Mouse (Mus musculus) megakaryocyte-erythroid progenitor cell, adult 5-6 weeks (primary cell): ENCODE results near the gene Zfp446. TPM values are rescaled to one million over a fixed set of nuclear protein-coding genes. Genes with fewer than 3 reads are reported as not detected.

ENCODE experiments used
- ATAC-seq: replicated peaks from 2 replicates; pipeline ENCODE4 v1.8.0; 2016; ENCODE audit warnings: mild to moderate bottlenecking, inconsistent platforms; ENCODE audit not compliant: severe bottlenecking, poor library complexity, low FRiP score, low TSS enrichment
- total RNA-seq, 2 experiments: library from RNA; stranded (forward) in 1 of 2; stranded (reverse) in 1 of 2; fragments of 200-1000, 215-1000 nt in 1 of 2; fragments of >200 nt in 1 of 2; fragmentation: Nextera tagmentation in 1 of 2; gene quantifications; 2 replicates each; pipeline ENCODE4 v1.2.3; 2014 to 2017

The Zfp446 gene
- total RNA-seq, 2 experiments from 2014 or later: 1.9 to 6.1 TPM

GRCm38 (mm10) chr7:12980291-12980690, 2.6 kb downstream of the Zfp446 start:
- ATAC-seq: no peak

GRCm38 (mm10) chr7:12985724-12986123, 8.1 kb downstream of the Zfp446 start:
- peak; percentile 38; the same call in 1 of the 2 replicates for ATAC-seq

GRCm38 (mm10) chr7:12986906-12987305, 9.3 kb downstream of the Zfp446 start:
- ATAC-seq: no peak

GRCm38 (mm10) chr7:12987409-12988189, 10.0 kb downstream of the Zfp446 start:
- ATAC-seq: peak; percentile 49

- peak; percentile 69 for ATAC-seq
Observed at GRCm38 (mm10) chr7:12992222-12992621, 14.6 kb downstream of the Zfp446 start.

GRCm38 (mm10) chr7:12993148-12993547, 15.5 kb downstream of the Zfp446 start:
- ATAC-seq: no peak

GRCm38 (mm10) chr7:12995862-12996261, 18.2 kb downstream of the Zfp446 start:
- no peak for ATAC-seq

- ATAC-seq: no peak
Observed at GRCm38 (mm10) chr7:12997230-12997629, 19.6 kb downstream of the Zfp446 start.

GRCm38 (mm10) chr7:12998053-12998452, 20.4 kb downstream of the Zfp446 start, which contains the start of gene Slc27a5:
Gene Slc27a5, minus strand, starts transcription at chr7:12998192.
- no peak for ATAC-seq

GRCm38 (mm10) chr7:12998851-12999250, 21.2 kb downstream of the Zfp446 start, which contains the start of gene Trim28:
Gene Trim28, plus strand, starts transcription at chr7:12999114.
- ATAC-seq: no peak

- ATAC-seq: no peak
Observed at GRCm38 (mm10) chr7:13001584-13001983, 23.9 kb downstream of the Zfp446 start.

GRCm38 (mm10) chr7:13003380-13003779, 25.7 kb downstream of the Zfp446 start:
- no peak for ATAC-seq

- no peak for ATAC-seq
Observed at GRCm38 (mm10) chr7:13006011-13006410, 28.4 kb downstream of the Zfp446 start.

GRCm38 (mm10) chr7:13006531-13006930, 28.9 kb downstream of the Zfp446 start:
- no peak for ATAC-seq

- no peak for ATAC-seq
Observed at GRCm38 (mm10) chr7:13007341-13008092, 29.9 kb downstream of the Zfp446 start.

GRCm38 (mm10) chr7:13009143-13010004, 31.7 kb downstream of the Zfp446 start:
- peak; percentile 94 for ATAC-seq

GRCm38 (mm10) chr7:13010005-13010908, 32.6 kb downstream of the Zfp446 start, which contains the start of gene Zbtb45:
Gene Zbtb45, minus strand, starts transcription at chr7:13010034.
- ATAC-seq: no peak

- no peak for ATAC-seq
Observed at GRCm38 (mm10) chr7:13013671-13014070, 36.0 kb downstream of the Zfp446 start.
